In the genomic region with DNA sequence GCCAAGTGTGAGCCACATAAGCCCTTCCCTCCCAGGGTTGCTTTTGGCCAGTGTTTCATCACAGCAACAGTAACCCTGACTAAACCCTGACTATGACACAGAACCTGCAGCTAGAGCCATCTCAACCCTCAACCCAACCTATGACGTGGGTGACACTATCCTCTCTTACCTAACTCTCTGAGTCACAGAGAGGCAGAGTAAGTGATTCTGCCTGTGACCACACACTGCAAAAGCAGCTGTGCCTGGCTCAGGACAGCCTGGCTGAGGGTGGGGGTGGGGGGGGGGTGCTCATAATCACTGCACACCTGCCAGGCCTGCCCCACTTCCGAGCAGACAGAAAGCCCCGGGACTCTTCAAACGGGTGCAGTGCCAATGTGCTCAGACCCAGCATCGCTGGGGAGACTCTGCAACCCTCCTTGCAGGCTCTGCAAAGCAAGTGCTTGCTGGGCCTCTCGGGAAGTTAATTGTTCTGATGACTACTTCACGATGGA, we compare ENCODE assay signal across 10 mouse cellular contexts. TPM values are rescaled to one million over a fixed set of nuclear protein-coding genes. Genes with fewer than 3 reads are reported as not detected.
DNase-seq lines count a peak whose midpoint lies in the region; ATAC-seq and TF ChIP-seq lines count a peak whose summit lies in the region.
"Had no signal": no experiment of that assay in that cellular context is flagged by ENCODE, and none has a peak within 500 bp of the region (broad histone marks: within the 10 kb centered on the region; RNA-seq: fewer than 3 reads in every experiment).

No protein-coding gene starts in this region.

- H3K36me3 ChIP-seq in kidney, postnatal 0 days (ENCODE audit: insufficient read depth, low read length), result no peaks in the 10 kb centered on the region
- no peaks in the 10 kb centered on the region for H3K36me3 ChIP-seq in kidney, adult 2 months (ENCODE audit: control insufficient read depth, insufficient read depth, low read length)
- H3K36me3 ChIP-seq in hindbrain, embryonic 13.5 days, result no peaks in the 10 kb centered on the region
- H3K36me3 ChIP-seq in splenic B cell, adult 2 months (ENCODE audit: control insufficient read depth, insufficient read depth, low read length, poor library complexity, severe bottlenecking), result no peaks in the 10 kb centered on the region
- H3K36me3 ChIP-seq: heart, embryonic 13.5 days; liver, embryonic 15.5 days had no signal

- H3K4me1 ChIP-seq in kidney, postnatal 0 days (replicated peaks; ENCODE audit: insufficient read depth, low read length), result peaks cover 9% of the 10 kb centered on the region; the same call in 1 of the 2 replicates
- 0 out of 2 replicates have a peak, but pooled peaks cover 3% of the 10 kb centered on the region for H3K4me1 ChIP-seq in kidney, adult 2 months (ENCODE audit: control insufficient read depth, insufficient read depth, low read length)
- H3K4me1 ChIP-seq in hindbrain, embryonic 13.5 days (replicated peaks), result peaks cover 73% of the 10 kb centered on the region

- TF ChIP-seq CTCF in kidney, postnatal 0 days (IDR thresholded peaks at IDR 0.05; ENCODE audit: low read depth), result no peak
- TF ChIP-seq CTCF in kidney, adult 2 months (conservative IDR thresholded peaks at IDR 0.05; ENCODE audit: insufficient read depth, insufficient read length, low read depth, low read length), result no peak

- TF ChIP-seq POLR2A in kidney, adult 2 months (IDR thresholded peaks at IDR 0.05; ENCODE audit: low read depth, low read length), result no peak

- H3K27ac ChIP-seq in kidney, postnatal 0 days, result no peak overlapping the region
- H3K27ac ChIP-seq in kidney, adult 2 months (ENCODE audit: insufficient read depth, low read depth, low read length), result no peak overlapping the region
- peak overlapping the region; percentile 2; the same call in 1 of the 2 replicates for H3K27ac ChIP-seq in hindbrain, embryonic 13.5 days
- H3K27ac ChIP-seq: heart, embryonic 13.5 days; liver, embryonic 15.5 days had no signal

- no peak overlapping the region for H3K4me2 ChIP-seq in kidney, postnatal 0 days (ENCODE audit: low read length)
- no peak overlapping the region for H3K4me2 ChIP-seq in hindbrain, embryonic 13.5 days
- H3K4me2 ChIP-seq: heart, embryonic 13.5 days; liver, embryonic 15.5 days had no signal

- H3K27me3 ChIP-seq in kidney, postnatal 0 days (ENCODE audit: insufficient read depth, low read length), result no peaks in the 10 kb centered on the region
- H3K27me3 ChIP-seq in kidney, adult 2 months (replicated peaks; ENCODE audit: control insufficient read depth, insufficient read depth, low read length), result no peaks in the 10 kb centered on the region
- no peaks in the 10 kb centered on the region for H3K27me3 ChIP-seq in hindbrain, embryonic 13.5 days
- H3K27me3 ChIP-seq in splenic B cell, adult 2 months (ENCODE audit: control insufficient read depth, insufficient read depth, low read length, poor library complexity, severe bottlenecking), result no peaks in the 10 kb centered on the region
- H3K27me3 ChIP-seq: heart, embryonic 13.5 days; liver, embryonic 15.5 days had no signal

- no peak overlapping the region for H3K4me3 ChIP-seq in kidney, postnatal 0 days (replicated peaks; ENCODE audit: low read depth, low read length)
- H3K4me3 ChIP-seq in kidney, adult 2 months (ENCODE audit: insufficient read depth, low read depth, low read length), result no peak overlapping the region
- no peak overlapping the region for H3K4me3 ChIP-seq in hindbrain, embryonic 13.5 days
- H3K4me3 ChIP-seq: heart, embryonic 13.5 days; liver, embryonic 15.5 days had no signal

- no peak for DNase-seq in kidney, postnatal 0 days (ENCODE audit: low spot score)
- DNase-seq in kidney, adult 2 months, result no peak
- DNase-seq in adipocyte (ENCODE audit: low spot score), result peak; percentile 58
- peak; percentile 44 for DNase-seq in splenic B cell, adult 2 months (ENCODE audit: low read depth, low spot score)
- DNase-seq in embryo, embryonic 11 days, result no peak
- DNase-seq in layer of hippocampus, postnatal 10 days (ENCODE audit: low spot score in 2 of 2), result no peak
- no peak for DNase-seq in right cerebral cortex, postnatal 14 days

- 0 out of 2 replicates have a peak, but pooled peaks have one; percentile 16 for ATAC-seq in kidney, postnatal 0 days (replicated peaks; ENCODE audit: low FRiP score, low read depth)
- 0 out of 2 replicates have a peak, but pooled peaks have one; percentile 13 for ATAC-seq in hindbrain, embryonic 13.5 days (ENCODE audit: low FRiP score)

- WGBS in kidney, postnatal 0 days, result 41% methylated on average over 7 of the region's 7 CpGs
- WGBS in kidney, adult 2 months, result 44% methylated on average over 7 of the region's 7 CpGs
- WGBS in hindbrain, embryonic 13.5 days, result 34% methylated on average over 7 of the region's 7 CpGs

- H3K9ac ChIP-seq in kidney, postnatal 0 days (ENCODE audit: low read depth, low read length), result no peak overlapping the region
- peak overlapping the region; percentile 19; the same call in 1 of the 2 replicates for H3K9ac ChIP-seq in hindbrain, embryonic 13.5 days
- H3K9ac ChIP-seq: heart, embryonic 13.5 days; liver, embryonic 15.5 days had no signal

- H3K9me3 ChIP-seq in kidney, postnatal 0 days (replicated peaks; ENCODE audit: low read length), result no peaks in the 10 kb centered on the region
- H3K9me3 ChIP-seq in hindbrain, embryonic 13.5 days, result no peaks in the 10 kb centered on the region
- H3K9me3 ChIP-seq: heart, embryonic 13.5 days; liver, embryonic 15.5 days had no signal

RNA-seq across cellular contexts. Expression of gene Uck2, which starts 42.9 kb away (rescaled TPM):
- 50.9 and 51.0 TPM in 2 replicates for polyA plus RNA-seq in kidney, postnatal 0 days (2015; fragmentation: Nextera tagmentation; extraction: Ambion mirVana)
- polyA plus RNA-seq in kidney, adult 2 months (2012; rRNA removed), result 12.8 and 17.5 TPM in 2 replicates
- 58.4 and 63.4 TPM in 2 replicates for polyA plus RNA-seq in hindbrain, embryonic 13.5 days (2015; fragmentation: Nextera tagmentation; extraction: Ambion mirVana)
- 10 to 100 TPM; 69.5 to 69.9 TPM for total RNA-seq in layer of hippocampus, postnatal 10 days (2021)

Comparison
In these comparisons a context has a peak if more than half of its experiments do, and no peak if none do; other contexts are left out.
1. DNase-seq: peak in adipocyte (single experiment) and splenic B cell, adult 2 months (single experiment); none in kidney, postnatal 0 days (single experiment), kidney, adult 2 months (single experiment), embryo, embryonic 11 days (single experiment), layer of hippocampus, postnatal 10 days (0 of 2) and right cerebral cortex, postnatal 14 days (single experiment).